Mouse (Mus musculus) liver, postnatal 0 days (tissue): ENCODE measurements around the gene C530025M09Rik. TPM values are rescaled to one million over a fixed set of nuclear protein-coding genes. Genes with fewer than 3 reads are reported as not detected.

Experiments
- ATAC-seq: fragments of 200-750 bp; cut with Nextera tagmentation; 2 replicates; pipeline ENCODE4 v1.8.0; 2017; ENCODE audit warnings: mild to moderate bottlenecking, moderate library complexity
- DNase-seq: peaks from one replicate; pipeline ENCODE4 v3.0.0-alpha.2; 2016
- H3K27ac ChIP-seq: fragments of 300-500 bp; sonication (generic); 2 replicates; pipeline ENCODE4 v1.5.1; 2014; ENCODE audit warnings: antibody characterized with exemption, moderate library complexity, mild to moderate bottlenecking, low read depth
- H3K27me3 ChIP-seq: fragments of 300-500 bp; sonication (generic); 2 replicates; pipeline ENCODE4 v1.6.1; 2014; ENCODE audit warnings: low read length, control low read depth, mixed read lengths; ENCODE audit not compliant: insufficient read depth
- H3K36me3 ChIP-seq: fragments of 300-500 bp; sonication (generic); replicated peaks from 2 replicates; pipeline ENCODE4 v1.6.1; 2014; ENCODE audit warnings: mild to moderate bottlenecking, control low read depth, low read length, moderate library complexity, mixed read lengths; ENCODE audit not compliant: insufficient read depth
- H3K4me1 ChIP-seq: fragments of 300-500 bp; sonication (generic); 2 replicates; pipeline ENCODE4 v1.6.1; 2014; ENCODE audit warnings: antibody characterized with exemption, mild to moderate bottlenecking, control low read depth; ENCODE audit not compliant: insufficient read depth
- H3K4me2 ChIP-seq: fragments of 300-500 bp; sonication (generic); 2 replicates; pipeline ENCODE4 v1.6.1; 2014; ENCODE audit warnings: low read depth, mild to moderate bottlenecking, low read length, moderate library complexity, mixed read lengths
- H3K4me3 ChIP-seq: fragments of 300-500 bp; sonication (generic); 2 replicates; pipeline ENCODE4 v1.5.1; 2014; ENCODE audit warnings: low read depth, low read length
- H3K9ac ChIP-seq: fragments of 300-500 bp; sonication (generic); replicated peaks from 2 replicates; pipeline ENCODE4 v1.6.1; 2014; ENCODE audit warnings: mild to moderate bottlenecking, moderate library complexity
- H3K9me3 ChIP-seq: fragments of 300-500 bp; sonication (generic); 2 replicates; pipeline ENCODE4 v1.6.1; 2016; ENCODE audit warnings: mild to moderate bottlenecking, control low read depth, low read length, mixed read lengths
- CTCF ChIP-seq: sonication (generic); IDR thresholded peaks from 2 replicates; pipeline ENCODE4 v1.5.1; 2016; ENCODE audit warnings: antibody characterized with exemption, low read depth
- EP300 ChIP-seq: IDR thresholded peaks from 2 replicates; pipeline ENCODE4 v1.6.1; 2016; ENCODE audit warnings: antibody characterized with exemption, low read depth, mild to moderate bottlenecking
- WGBS: fragments of 180-500 bp; shearing (Covaris S2); extraction: QIAGEN DNeasy Blood & Tissue Kit; methylation state at CpG from one replicate; pipeline ENCODE4 v1.1.7; 2014; ENCODE audit not compliant: insufficient replicate concordance; 5-methylcytosine and 5-hydroxymethylcytosine counted together
- polyA plus RNA-seq: library from polyadenylated mRNA; unstranded; fragments of >200 nt; fragmentation: Nextera tagmentation; extraction: Ambion mirVana; gene quantifications from 2 replicates; pipeline ENCODE4 v1.2.1, GENCODE M21; 2015

The C530025M09Rik gene
- polyA plus RNA-seq, 1 experiment from 2014 or later = not detected

DNA sequence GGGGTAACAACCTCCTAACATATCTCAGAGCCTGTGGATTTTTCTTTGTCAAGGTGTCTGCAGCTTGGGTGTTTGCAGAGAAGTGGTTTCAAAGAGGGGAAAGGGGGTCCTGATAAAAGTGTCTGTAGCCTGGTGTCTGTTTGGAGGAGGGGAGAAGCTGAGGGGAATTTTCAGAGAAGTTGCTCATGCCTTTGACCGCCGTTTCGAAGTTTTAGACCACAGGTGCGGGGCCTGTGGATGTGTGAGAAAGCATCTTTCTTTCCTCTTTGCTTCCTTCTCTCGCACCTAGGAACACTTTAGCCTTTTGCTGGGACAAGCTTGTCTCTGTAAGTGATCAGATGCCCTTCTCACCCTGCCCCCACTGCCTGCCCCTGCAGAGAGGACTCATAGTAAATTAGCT lies 1.3 kb upstream of the C530025M09Rik start:
- Histone ChIP-seq H3K27ac (no peak overlapping the region), H3K27me3 (peaks cover 38% of the 10 kb centered on the region), H3K4me2 (no peak overlapping the region), H3K9me3 (no peaks in the 10 kb centered on the region), H3K4me1 (no peaks in the 10 kb centered on the region), H3K36me3 (no peaks in the 10 kb centered on the region), H3K9ac (no peak overlapping the region), H3K4me3 (no peak overlapping the region)
- WGBS = 12% methylated on average over 5 of the region's 5 CpGs
- DNase-seq = no peak
- TF ChIP-seq CTCF (no peak), EP300 (no peak)
- ATAC-seq = no peak

GRCm38 (mm10) chr2:149831459-149832245 lies 639 bp upstream of the C530025M09Rik start:
- DNase-seq (no peak), ATAC-seq (no peak)
- Histone ChIP-seq H3K4me3 (no peak overlapping the region), H3K9ac (no peak overlapping the region), H3K27ac (no peak overlapping the region), H3K4me1 (no peaks in the 10 kb centered on the region), H3K27me3 (peaks cover 38% of the 10 kb centered on the region), H3K4me2 (0 out of 2 replicates have a peak overlapping the region, but pooled peaks have one; percentile 40), H3K9me3 (no peaks in the 10 kb centered on the region), H3K36me3 (no peaks in the 10 kb centered on the region)
- TF ChIP-seq EP300 (no peak), CTCF (no peak)
- 2% methylated on average over 29 of the region's 29 CpGs for WGBS

- H3K27me3 ChIP-seq = peaks cover 38% of the 10 kb centered on the region
- H3K4me1 ChIP-seq = no peaks in the 10 kb centered on the region
- H3K4me3 ChIP-seq = no peak overlapping the region
- H3K9ac ChIP-seq = no peak overlapping the region
- H3K9me3 ChIP-seq = no peaks in the 10 kb centered on the region
- no peak for TF ChIP-seq CTCF
- TF ChIP-seq EP300 = no peak
- H3K4me2 ChIP-seq = 0 out of 2 replicates have a peak overlapping the region, but pooled peaks have one; percentile 40
- ATAC-seq (no peak), DNase-seq (no peak)
- H3K36me3 ChIP-seq = no peaks in the 10 kb centered on the region
- H3K27ac ChIP-seq = no peak overlapping the region
- 3% methylated on average over 26 of the region's 26 CpGs for WGBS
These were observed 968 bp downstream of the C530025M09Rik start for GRCm38 (mm10) chr2:149829955-149830535.

GRCm38 (mm10) chr2:149828911-149829310 lies 2.1 kb downstream of the C530025M09Rik start, which contains the start of gene Syndig1:
TSS of gene Syndig1 (plus strand) at chr2:149829211.
- Histone ChIP-seq H3K9ac (no peak within 1 kb of the TSS), H3K27ac (no peak within 1 kb of the TSS), H3K4me2 (no peak within 1 kb of the TSS), H3K4me3 (no peak within 1 kb of the TSS), H3K36me3 (no peaks in the 10 kb centered on the region), H3K27me3 (peaks cover 38% of the 10 kb centered on the region), H3K4me1 (no peaks in the 10 kb centered on the region), H3K9me3 (no peaks in the 10 kb centered on the region)
- no peak for TF ChIP-seq EP300
- TF ChIP-seq CTCF = no peak
- no peak for ATAC-seq
- 55% methylated on average over 2 of the region's 2 CpGs for WGBS
- no peak for DNase-seq

GRCm38 (mm10) chr2:149820201-149820600 lies 10.8 kb downstream of the C530025M09Rik start:
- Histone ChIP-seq H3K4me2 (no peak overlapping the region), H3K27me3 (no peaks in the 10 kb centered on the region), H3K4me3 (no peak overlapping the region), H3K27ac (no peak overlapping the region), H3K9me3 (no peaks in the 10 kb centered on the region), H3K36me3 (no peaks in the 10 kb centered on the region), H3K4me1 (no peaks in the 10 kb centered on the region), H3K9ac (no peak overlapping the region)
- no peak for ATAC-seq
- WGBS = 31% methylated on average over 2 of the region's 2 CpGs
- DNase-seq = no peak
- no peak for TF ChIP-seq CTCF
- TF ChIP-seq EP300 = no peak

GRCm38 (mm10) chr2:149819751-149820150 lies 11.3 kb downstream of the C530025M09Rik start:
- WGBS = 74% methylated on average over 3 of the region's 3 CpGs
- no peak overlapping the region for H3K4me3 ChIP-seq
- H3K27ac ChIP-seq = no peak overlapping the region
- no peak for ATAC-seq
- TF ChIP-seq EP300 (no peak), CTCF (no peak)
- H3K36me3 ChIP-seq = no peaks in the 10 kb centered on the region
- no peaks in the 10 kb centered on the region for H3K9me3 ChIP-seq
- H3K9ac ChIP-seq = no peak overlapping the region
- DNase-seq = no peak
- no peak overlapping the region for H3K4me2 ChIP-seq
- H3K27me3 ChIP-seq = no peaks in the 10 kb centered on the region
- H3K4me1 ChIP-seq = no peaks in the 10 kb centered on the region
